Mouse (Mus musculus): ENCODE results near the gene Fahd1.

The Fahd1 gene

DNA sequence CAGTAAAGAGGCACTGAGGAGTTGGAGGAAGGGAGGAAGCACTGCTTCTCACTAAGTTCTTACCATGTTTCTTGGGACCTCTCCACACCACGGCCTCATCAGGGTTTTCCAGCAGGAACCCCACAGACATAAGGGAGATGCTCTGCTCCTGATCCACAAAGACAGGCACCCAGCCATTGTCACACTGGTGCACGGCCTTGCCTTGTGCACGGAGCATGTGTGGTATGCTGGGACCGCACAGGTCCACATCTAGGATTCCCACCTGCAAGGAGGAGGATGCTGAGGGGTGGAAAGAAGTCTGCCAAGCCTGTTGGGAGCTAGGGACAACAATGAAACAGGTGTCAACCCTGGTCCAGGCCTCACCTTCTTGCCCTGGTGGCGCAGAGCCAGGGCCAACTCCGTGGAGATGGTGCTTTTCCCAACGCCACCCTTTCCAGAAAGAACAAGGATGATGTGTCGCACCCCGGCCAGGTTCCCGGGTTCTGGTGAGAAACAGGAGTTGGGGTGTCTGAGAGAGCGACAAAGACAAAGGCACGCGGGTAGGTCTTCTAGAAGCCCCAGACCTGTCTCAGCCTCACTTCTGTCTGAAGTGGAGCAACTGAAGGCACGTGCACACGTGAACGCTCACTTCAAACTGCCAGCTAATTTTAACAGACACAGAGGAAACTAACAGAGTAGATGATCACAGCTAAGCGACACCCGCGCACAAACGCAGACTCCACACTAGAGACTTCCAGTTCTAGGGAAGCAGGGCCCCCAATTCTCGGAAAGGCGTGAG lies 35.4 kb upstream of the Fahd1 start:
- DNase-seq (ENCODE audit: low spot score), result no peak

DNA sequence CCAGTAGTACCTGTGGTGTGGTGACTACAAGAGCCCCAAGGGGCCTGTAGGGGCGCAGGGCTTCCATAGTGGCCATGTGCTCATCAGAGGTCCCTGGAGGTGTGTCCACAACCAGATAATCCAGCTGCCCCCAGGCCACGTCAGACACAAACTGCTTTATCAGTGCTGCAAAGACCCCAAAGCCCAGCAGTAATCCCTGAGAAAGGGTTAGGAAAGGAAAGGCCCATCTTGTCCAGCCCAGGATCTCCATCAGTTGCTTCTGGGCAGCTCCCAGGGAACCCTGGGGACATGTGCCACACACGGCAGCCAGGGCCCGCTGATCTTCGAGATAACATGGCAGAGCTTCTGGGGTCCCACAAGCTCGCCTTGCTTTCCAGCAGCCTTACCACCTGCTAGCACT lies 34.2 kb upstream of the Fahd1 start:
- DNase-seq (ENCODE audit: low spot score), result no peak

DNA sequence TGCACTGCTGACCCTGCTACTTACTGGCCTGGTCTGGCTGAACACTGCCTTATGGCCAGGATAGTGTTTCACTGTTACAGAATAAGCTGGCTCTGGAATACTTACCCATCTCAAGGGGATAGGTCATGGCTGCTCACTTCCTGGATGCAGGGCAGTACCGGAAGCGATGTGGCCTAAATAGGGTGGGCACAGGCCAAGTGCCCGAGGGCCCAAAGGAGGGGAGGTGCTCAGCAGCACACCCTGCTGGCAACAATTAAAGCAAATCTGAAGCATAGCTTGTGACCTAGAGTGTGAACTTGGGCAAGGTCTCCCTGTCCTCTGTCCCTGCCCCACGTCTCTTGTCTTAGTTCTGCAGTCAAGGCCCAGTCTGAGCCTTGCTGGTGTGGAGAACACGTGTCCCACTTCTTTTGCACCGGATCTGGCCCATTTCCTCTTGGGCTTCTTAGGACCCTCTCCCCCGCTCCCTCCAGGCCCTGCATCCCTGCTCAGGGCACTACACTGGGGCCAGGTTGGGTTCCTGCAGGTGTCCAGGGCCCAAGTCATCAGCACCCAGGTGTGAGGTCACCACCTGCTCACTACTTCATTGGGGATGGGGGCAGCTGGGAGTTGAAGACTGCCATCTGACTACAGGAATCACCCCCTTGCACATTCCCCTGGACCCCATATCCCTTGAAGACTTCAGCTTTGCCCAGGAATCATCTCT lies 31.7 kb upstream of the Fahd1 start:
- peak; percentile 61 for DNase-seq (ENCODE audit: low spot score)

DNA sequence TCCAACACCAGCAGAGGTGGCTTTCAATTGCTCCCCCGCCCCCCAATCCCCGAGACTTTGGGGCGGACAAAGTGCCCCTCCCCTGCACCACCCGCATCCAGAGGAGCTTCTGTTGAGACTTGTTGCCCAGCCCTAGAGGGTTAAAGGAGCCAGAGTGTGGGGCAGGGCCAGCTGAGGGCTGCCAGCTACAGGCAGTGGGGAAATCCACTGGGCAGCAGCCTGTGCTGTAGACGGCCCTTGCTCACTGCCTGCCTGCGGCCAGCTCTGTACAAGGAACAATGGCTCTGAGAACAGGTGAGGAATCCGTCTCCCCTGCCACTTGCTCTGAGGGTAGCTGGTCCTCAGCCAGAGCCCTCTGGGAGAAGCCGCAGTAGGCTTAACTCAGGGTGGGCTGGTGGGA lies 28.4 kb upstream of the Fahd1 start:
- DNase-seq (ENCODE audit: low spot score), result no peak

DNA sequence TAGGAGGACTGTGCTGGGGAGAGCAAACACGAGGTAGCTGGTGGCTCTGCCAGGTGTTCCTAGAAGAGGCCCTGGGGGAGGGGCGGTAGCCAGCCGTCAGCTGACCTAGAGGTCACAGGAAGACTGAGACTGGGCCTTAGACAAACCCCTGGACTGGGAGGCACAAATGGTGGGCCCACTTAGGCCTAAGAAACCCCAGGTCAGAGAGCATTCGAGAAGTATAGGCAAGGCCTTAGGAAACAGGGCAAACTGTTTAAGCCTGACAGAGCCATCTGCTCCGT lies 27.9 kb upstream of the Fahd1 start:
- peak; percentile 12 for DNase-seq (ENCODE audit: low spot score)

DNA sequence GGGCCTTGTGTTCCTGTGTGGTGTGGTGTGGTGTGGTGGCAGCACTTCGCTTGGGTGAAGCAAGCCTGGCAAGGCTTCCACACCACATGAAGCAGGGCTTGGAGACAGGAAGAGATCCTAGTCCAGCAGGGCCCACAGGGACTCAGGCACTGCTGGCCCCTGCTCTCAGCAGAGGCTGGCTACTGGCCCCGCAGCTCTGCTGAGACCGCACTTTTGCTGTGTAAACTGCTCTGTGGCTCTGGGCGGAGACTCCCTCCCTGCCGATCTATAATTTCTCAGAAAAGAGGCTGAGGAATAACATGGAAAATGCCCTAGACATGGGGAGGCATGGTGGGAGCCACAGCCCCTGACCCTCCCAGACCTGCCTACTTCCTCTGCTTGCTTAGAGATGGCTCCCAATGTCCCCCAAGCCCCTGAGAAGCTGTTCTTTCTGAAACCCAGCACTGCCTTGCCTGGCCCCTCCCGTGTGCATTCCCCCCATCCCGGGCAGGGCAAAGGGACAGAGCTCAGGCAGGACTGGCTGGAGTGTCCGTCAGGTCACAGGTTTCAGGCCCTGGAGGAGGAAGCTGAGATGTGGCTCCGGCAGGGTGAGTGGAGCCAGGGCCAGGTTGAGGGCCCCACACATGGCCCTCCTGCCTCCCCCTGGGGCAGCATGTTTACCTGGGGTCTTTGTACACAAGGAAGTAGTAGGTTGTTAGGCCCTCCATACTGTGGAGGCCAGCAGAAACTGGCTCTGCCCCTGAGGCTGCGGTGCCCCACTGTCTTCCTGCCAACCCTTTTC lies 27.4 kb upstream of the Fahd1 start:
- DNase-seq (ENCODE audit: low spot score), result no peak

DNA sequence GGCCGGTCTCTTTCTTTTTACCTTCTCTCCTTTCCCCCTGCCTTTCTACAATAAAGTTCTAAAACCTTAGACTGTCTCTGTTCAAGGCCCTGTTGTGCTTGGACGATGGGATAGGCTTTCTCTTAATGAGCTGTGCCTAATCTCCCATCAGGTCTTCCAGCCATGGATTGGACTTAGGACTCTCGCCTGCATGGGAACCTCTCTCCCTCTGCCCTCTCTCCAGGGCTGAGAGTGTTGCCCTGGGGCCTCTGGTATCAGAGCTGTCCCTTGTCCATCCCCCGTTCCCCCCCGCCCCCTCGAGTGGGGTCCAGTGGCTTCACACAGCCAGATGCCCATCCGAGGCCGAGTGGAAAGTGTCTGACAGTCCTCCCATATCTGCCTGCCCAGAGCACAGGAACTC lies 24.8 kb upstream of the Fahd1 start:
- DNase-seq (ENCODE audit: low spot score), result no peak

DNA sequence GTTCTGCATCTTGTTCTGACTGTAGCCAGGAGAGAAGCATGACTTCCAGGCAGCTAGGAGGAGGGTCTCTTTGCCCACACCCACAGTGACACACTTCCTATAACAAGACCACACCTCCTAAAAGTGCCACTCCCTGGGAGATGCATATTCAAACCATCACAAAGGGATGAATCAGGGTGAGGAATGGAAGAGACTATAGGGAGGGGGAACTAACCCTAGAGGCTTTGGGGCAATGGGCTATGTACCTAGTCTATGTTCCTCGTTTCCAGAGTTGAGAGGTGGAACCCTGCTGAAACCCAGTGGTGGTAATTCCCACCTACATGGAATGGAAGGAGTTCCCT lies 24.2 kb upstream of the Fahd1 start:
- no peak for DNase-seq (ENCODE audit: low spot score)

DNA sequence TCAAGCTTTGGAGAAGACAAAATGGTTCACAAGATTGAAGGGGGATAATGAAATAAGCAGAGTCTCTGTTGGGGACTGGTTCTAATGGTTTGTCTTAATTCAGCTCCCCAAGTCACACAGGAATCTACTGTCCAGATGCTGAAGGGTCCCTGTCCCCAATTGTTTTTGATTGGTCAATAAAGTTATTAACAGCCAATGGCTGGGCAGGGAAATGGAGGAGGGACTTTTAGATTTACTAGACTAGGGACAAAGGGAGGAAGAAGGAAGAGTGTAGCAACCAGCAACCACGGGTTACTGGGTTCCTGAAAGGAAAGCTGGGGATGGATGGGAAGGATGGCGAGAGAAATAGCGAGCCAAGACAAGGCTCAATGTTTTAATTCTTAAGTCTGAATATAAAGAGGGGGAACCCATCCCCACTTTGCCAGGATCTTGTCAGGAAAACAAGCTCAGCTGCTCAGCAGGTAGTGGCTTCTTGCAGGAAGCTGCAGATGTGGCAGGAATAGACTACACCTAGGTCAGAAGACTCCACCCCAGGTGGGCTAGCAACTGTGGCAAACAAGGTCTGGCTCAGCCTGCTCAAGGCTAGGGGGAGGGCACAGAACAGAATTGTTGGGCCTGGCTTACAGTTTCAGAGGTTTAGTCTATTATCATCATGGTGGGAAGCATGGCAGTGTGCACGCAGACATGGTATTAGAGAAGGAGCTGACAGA lies 23.7 kb upstream of the Fahd1 start:
- DNase-seq (ENCODE audit: low spot score), result no peak

DNA sequence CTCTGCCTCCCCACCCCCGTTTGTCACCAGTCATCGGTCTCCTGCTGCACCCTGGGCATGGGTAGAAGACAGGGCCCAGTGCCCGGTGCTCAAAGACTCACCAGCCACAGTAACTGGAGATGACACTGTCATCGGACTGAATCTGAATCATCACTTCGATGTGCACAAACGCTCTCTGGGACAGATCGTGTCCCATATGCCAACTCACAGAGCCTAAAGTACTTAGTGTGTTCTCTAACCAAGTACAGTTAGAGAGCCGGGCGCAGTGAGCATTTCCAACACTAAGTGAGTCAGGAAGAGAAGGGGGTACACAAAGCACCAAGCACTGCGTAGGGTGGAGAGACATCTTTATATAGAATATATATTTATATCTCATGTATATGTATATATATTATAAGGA lies 17.8 kb upstream of the Fahd1 start:
- no peak for DNase-seq (ENCODE audit: low spot score)

DNA sequence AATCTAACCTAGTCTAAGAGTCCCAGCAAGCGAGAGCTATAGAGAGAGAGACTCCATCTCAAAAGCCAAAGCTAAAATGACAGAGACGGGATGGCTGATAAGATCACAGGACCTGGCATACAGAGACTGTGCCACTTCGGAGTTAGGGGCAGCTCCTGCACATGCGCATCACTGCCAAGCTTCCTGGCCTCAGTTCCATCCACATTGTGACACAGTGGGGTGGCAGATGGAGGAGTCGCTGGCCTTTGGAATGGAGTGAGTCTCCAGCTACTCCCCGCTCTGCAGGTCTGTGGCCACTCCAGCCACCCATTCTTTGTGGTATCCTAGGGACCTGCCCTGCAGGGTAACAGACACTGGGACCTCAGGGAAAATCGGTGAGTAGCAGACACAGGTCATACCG lies 15.6 kb upstream of the Fahd1 start, which contains the start of gene Igfals:
TSS of gene Igfals (plus strand) at position 222 of the 400 bp plus-strand sequence.
- no peak for DNase-seq (ENCODE audit: low spot score)

DNA sequence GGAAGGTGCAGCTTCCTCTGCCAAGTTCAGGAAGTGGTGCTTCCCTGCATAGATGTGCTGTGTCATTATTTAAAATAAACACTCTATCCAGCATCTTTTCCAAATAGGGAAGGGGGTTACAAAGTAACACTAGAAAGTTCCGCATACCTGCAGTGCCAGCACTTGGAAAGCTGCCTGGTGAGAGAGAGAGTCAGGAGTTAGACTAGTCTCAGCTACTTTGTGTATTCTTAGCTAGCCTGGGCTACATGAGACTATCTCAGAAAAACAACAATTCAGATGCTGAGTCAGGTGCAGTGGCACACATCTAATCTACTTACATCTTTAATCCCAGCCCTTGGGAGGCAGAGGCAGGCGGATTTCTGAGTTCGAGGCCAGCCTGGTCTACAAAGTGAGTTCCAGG lies 11.6 kb upstream of the Fahd1 start:
- no peak for DNase-seq (ENCODE audit: low spot score)

DNA sequence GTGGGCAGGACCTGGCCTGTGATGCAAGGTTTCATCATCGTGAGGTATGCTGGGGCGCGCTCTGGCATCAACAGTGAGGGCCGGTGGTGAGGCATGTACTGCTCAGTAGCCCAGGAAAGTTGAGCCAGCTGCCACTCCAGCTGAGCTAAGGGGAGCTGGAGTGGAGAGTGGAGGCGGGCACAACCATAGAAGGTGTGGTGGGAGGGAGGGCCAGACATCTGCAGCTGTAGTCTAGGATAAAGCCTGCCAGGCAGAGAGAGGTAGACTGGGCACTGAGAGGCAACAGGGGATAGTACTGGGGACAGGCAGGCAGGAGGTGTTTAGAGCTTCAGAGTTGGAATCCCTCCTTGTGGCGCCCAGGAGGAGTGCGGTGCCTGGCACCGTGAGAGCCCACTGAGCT lies 9.9 kb upstream of the Fahd1 start:
- no peak for DNase-seq (ENCODE audit: low spot score)

DNA sequence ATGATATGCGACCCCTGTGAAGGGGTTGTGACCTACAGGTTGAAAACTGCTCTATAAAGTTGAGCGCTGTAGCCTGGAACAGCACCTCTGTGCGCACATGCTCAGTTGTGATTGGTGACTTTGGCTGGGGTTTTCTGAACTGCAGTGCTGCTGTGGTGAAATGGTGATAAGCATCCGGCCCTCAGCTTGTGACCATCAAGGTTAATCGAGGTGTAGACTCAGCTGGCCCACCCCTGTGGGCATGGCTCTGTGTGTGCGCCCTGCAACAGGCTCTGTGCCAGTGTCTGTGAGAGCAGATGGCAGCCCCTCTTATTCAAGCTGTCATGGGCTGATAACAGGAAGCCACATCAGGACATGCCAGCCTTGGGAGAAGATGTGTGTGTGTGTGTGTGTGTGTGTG lies 8.8 kb upstream of the Fahd1 start:
- no peak for DNase-seq (ENCODE audit: low spot score)

DNA sequence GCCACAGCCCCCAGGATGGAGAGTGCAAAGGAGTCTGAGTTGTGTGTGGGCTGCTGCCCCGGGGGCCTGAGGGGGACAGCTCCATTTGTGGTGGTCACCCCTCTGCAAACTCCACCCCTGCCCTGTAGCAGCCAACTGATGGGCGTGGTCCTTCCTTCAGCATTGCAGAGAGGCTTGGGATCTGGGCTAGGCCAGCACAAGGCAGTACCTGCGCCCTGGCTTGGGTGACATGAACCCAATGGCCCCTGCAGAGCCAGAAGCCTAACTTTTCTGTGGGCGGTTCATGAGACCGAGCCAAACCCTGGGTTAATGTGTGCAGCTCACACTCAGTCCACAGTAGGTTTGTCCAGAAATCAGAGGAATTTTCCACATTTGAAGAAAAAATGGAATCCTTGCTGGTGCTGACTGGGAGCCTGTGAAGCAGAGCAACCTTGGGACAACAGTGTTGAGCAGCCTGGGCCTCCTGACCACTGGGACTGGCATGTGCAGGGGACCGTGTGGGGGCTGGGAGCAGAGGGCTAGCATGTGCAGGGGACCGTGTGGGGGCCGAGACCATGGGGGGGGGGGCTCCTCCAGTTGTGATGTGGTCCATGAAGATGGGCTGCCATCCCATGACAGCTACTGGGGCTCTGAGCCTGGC lies 7.8 kb upstream of the Fahd1 start:
- no peak for DNase-seq (ENCODE audit: low spot score)

DNA sequence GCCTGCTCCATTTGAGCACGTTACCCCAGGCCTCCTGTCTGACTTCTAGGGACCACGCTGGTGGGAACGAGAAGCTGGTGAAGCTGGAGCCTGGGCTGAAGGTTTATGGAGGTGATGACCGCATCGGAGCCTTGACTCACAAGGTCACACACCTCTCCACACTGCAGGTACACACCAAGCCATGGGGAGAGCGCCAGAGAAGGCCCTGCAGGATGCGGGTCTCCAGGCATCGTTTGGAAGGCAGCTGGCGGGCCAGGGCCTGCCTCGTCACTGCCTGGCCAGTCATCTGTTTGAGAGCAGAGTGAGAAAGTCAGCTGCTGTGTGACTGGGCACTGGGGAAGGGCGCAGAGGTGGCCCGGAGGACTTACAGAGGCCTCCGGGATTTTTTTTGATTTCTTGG lies 6.4 kb upstream of the Fahd1 start:
- DNase-seq (ENCODE audit: low spot score), result no peak

DNA sequence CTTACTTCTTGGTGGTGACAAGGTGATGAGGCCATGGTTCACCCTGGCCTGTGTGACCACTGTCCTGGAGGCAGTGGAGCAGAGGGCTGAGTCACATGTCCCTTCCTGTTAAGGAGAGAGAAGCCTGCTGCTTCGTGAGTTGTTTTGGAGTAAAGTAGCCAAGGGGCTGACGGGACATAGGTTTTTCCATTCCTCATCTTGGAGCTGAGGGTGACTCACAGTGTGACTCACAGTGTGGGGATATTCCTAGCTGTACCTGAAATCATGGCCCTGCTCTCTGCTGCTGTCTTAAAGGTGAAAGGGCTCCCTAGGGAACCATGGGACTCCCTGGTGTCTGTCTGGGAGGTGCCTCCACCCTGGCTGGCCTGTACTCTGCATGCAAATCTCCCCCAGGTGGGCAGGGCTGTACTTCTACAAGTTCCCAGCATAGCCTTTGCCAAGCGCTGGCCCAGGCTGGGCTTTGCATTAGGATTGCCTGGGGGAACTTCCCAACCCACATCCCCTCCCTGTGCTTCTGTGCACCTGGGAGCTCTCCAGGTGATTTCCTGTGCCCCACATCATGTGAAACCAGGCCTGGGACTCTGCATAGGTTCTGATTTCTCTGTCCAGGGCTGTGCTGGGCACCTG lies 5.8 kb upstream of the Fahd1 start:
- no peak for DNase-seq (ENCODE audit: low spot score)

DNA sequence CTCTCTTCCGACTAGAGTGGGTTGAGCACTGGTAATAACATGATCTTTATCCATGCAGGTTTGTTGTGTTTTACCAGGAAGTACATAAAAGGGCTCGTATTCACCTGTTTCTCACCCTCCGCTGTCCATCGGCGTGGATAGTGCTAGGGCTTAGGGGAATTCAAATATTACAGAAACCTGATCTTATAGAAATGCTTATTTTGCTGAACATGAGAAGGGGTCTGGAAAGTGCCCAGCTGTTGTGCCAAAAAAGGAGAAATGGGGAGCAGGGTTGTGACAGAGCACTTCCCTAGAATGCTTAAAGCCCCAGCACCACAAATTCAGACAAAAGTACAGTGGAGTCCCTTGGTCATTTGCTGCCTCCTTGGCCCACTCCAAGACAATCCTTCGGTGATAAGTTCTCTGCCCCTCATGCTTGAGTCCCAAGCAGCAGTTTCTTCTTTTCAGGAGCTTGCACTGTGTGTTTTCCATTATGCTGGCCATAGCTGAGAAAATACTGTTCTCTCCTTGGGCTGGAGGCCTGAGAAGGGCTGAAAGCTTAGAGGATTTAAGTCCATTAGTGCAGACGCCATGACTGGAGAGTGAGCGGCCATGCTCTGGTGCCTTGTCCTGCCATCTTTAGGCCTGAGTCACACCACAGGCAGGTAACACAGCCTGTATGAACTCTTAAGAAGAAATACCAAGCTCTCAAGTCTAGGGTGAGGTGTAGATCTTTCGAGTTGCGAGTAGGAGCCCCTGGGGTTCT lies 1.4 kb upstream of the Fahd1 start:
- DNase-seq (ENCODE audit: low spot score), result no peak

DNA sequence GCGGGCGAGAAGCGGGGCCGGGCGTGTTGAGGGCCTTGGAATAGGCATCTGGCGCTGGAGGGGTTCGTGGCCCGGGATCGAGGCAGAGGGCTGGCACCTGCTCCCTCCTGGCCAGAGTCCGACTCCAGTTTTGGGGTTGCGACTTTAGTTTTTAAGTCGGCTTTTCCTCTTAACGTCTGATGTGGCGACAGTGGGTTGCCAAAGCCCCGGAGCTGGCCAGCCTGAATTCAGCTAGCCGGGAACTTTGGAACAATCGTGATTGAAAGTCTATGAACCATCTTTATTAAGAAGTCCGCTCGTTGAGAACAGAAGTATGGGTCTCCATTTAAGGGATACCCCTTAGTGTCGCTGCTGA lies 586 bp upstream of the Fahd1 start:
- DNase-seq (ENCODE audit: low spot score), result no peak

DNA sequence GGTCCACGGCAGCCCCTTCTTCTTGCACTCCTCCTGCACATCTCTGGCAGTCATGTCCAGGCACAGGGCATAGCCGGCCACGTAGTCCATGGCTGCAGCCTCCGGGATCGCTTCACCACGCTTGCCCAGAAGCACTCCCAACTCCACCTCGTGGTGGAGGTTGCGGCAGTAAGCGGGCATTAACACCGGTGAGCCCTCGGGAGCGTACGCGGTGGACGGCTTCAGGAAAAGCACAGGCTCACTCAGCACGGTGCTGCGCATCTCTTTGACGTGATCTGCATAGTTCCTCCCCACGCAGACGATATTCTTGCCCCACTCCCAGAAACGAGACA lies 465 bp downstream of the Fahd1 start:
- no peak for DNase-seq (ENCODE audit: low spot score)

DNA sequence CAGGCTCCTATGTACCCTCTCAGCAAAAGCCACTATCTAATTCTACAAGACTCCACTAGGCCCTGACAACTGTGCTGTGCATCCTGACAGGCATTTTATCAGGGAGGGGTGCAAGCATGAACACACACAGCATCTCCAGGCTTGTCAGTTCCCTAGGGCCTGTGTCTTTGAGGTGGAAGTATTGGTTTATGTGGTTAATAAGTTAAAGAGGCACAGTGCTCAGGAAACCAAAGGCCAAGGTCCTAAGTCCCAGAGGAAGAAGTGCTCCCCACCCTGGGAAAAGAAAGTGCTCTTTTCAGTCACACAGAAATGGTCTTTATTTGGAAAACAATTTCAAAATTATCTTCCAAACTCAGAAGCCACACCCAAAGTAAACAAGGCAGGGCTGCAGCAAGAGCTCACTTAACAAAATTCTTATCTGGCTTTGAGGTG lies 1.5 kb downstream of the Fahd1 start:
- no peak for DNase-seq (ENCODE audit: low spot score)

All from embryo, embryonic 10.5 days (tissue).